Mouse (Mus musculus): ENCODE results near the gene Scaf11. TPM values are rescaled to one million over a fixed set of nuclear protein-coding genes. Genes with fewer than 3 reads are reported as not detected.

The Scaf11 gene
- polyA plus RNA-seq, 1 experiment: 26.9 TPM

DNA sequence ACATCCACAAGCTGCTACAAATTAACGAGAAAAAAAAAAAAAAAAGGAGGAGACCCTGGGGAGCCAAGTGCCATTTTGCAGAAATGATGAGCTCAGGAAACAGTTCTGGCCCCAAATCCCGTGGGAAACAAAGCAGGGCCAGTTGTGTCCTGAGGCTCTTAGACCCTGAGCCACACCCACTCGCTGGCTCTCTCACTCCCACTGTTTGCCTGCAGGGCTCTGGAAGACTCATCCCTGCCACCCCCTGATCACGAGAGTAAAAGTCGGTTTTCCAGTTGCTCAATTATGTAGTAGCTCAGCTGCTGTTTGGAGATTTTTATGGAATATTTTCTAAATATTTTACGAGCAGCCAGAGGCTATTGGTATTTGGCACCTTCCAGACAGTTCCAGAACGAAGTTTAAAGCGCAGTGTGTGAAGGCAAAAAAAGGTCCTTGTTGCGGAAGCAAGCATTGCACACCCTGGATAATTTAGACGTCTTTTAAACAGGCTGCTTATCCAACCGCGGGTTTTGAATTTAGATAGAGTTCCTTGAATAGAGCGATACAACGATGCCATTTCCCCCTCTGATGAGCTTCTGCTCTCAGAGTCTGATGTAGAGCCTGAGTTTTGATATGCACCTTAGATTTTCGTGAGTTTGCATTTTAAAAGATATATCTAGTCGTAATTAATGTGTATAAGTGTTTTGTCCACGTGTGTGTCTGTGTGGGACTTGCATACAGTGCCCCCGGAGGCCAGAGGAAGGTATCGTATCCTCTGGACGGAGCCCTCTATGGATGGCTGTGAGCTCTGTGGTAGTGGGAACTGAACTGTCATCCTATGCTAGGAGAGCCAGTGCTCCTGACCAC, 28.5 kb upstream of the Scaf11 start:
- H3K4me3 ChIP-seq (ENCODE audit: insufficient read depth, low read length): no peak overlapping the region
- TF ChIP-seq CTCF (IDR thresholded peaks at IDR 0.05; ENCODE audit: extremely low read depth, insufficient read depth, low read length) (peak; percentile 31; the same call in 1 of the 2 replicates), POLR2A (IDR thresholded peaks at IDR 0.05; ENCODE audit: extremely low read depth, insufficient read depth, low read length) (no peak)
- H3K4me1 ChIP-seq (ENCODE audit: control insufficient read depth, insufficient read depth, low read length): peaks cover 2% of the 10 kb centered on the region; the same call in 1 of the 2 replicates
- no peak overlapping the region for H3K27ac ChIP-seq (ENCODE audit: insufficient read depth, low read length)

DNA sequence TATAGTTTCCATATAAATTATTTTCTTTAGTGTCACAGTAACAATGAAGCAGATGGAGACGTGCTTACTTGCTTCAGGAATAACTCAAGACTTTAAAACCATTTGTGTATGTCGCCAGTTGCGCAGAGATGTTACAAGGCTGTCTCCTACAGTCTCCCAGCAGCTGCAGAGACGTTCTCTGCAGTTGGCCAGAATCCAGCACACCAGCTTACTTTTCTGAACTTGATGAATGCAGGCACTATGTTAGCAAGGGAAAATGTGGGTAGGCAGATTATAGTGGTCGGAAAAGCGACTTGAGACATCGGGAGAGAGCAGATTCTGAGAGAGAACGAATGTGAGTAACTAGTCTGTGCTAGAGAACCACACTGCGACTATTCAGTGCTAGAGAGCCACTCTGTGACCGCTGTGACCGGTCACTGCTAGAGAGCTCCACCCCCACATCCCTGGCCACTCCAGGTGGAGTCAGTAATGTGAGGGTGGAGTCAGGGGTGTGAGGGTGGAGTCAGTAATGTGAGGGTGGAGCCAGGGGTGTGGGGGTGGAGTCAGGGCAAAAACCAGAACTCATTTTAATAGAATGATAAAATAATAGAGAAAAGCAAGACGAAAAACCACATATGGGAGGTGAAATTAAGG, 26.5 kb upstream of the Scaf11 start:
- Histone ChIP-seq H3K27ac (ENCODE audit: insufficient read depth, low read length) (no peak overlapping the region), H3K4me3 (ENCODE audit: insufficient read depth, low read length) (no peak overlapping the region), H3K4me1 (ENCODE audit: control insufficient read depth, insufficient read depth, low read length) (peaks cover 2% of the 10 kb centered on the region; the same call in 1 of the 2 replicates)
- TF ChIP-seq CTCF (IDR thresholded peaks at IDR 0.05; ENCODE audit: extremely low read depth, insufficient read depth, low read length): no peak
- TF ChIP-seq POLR2A (IDR thresholded peaks at IDR 0.05; ENCODE audit: extremely low read depth, insufficient read depth, low read length): no peak

DNA sequence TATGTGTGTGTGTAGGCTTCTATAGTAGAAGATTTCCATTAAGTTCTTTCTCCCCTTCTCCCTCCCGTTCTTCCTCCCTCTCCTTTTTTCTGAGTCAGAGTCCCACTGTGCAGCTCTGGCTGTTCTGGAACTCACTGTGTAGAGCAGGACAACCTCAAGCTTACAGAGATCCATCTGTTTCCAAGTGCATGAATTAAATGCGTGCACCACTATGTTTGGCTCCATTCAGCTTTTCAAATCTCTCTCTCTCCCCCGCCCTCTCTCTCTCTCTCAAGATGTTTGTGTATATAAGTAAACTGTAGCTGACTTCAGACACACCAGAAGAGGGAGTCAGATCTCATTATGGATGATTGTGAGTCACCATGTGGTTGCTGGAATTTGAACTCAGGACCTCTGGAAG, 20.2 kb upstream of the Scaf11 start:
- TF ChIP-seq POLR2A (IDR thresholded peaks at IDR 0.05; ENCODE audit: extremely low read depth, insufficient read depth, low read length) (no peak), CTCF (IDR thresholded peaks at IDR 0.05; ENCODE audit: extremely low read depth, insufficient read depth, low read length) (no peak)
- no peak overlapping the region for H3K4me3 ChIP-seq (ENCODE audit: insufficient read depth, low read length)

DNA sequence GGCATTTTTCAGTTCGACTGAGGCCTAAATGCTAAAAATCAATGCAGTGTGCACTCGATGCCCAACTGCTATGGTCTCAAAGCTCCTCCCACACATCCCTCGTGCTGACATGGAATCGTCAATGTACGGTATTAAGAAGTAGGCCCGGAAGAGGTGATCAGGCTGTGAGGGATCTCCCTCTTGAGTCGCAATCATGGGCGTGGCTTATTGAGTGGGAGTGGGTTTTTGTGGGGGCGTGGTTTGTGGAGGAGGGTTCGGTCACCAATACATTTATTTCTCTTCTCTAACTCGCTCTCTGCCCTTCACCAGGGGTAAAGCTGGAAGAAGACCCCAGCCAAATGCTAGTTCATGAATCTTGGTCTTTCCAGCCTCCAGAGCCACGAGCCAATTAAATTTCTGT, 17.4 kb upstream of the Scaf11 start:
- no peak for TF ChIP-seq POLR2A (IDR thresholded peaks at IDR 0.05; ENCODE audit: extremely low read depth, insufficient read depth, low read length)
- no peaks in the 10 kb centered on the region for H3K4me1 ChIP-seq (ENCODE audit: control insufficient read depth, insufficient read depth, low read length)
- H3K4me3 ChIP-seq (ENCODE audit: insufficient read depth, low read length): no peak overlapping the region
- no peak overlapping the region for H3K27ac ChIP-seq (ENCODE audit: insufficient read depth, low read length)

More for the DNA sequence above, 20.2 kb upstream of the Scaf11 start:
- Histone ChIP-seq H3K4me1 (ENCODE audit: control insufficient read depth, insufficient read depth, low read length) (no peaks in the 10 kb centered on the region), H3K27ac (ENCODE audit: insufficient read depth, low read length) (no peak overlapping the region)

DNA sequence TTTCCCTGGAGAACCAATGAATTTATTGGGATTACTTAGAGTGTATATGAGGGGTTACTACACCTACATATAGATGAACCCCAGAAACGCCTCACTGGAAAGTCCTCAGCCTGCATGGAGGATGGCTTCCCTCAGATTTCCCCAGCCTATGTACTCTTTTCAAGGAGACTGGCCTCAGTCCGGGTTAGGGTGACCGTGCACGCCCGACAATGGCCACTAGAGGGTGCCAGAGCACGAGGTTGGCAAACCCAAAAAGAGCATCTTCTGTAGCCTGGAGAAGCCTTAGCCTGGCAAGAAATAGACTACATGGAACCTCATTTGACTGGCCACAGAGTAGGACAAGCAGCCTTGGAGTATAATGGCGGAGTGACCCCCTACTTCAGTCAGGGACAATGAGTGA, 15.7 kb upstream of the Scaf11 start:
- Histone ChIP-seq H3K4me3 (ENCODE audit: insufficient read depth, low read length) (no peak overlapping the region), H3K4me1 (ENCODE audit: control insufficient read depth, insufficient read depth, low read length) (no peaks in the 10 kb centered on the region), H3K27ac (ENCODE audit: insufficient read depth, low read length) (no peak overlapping the region)
- TF ChIP-seq POLR2A (IDR thresholded peaks at IDR 0.05; ENCODE audit: extremely low read depth, insufficient read depth, low read length): no peak
- peak; percentile 88 for TF ChIP-seq CTCF (IDR thresholded peaks at IDR 0.05; ENCODE audit: extremely low read depth, insufficient read depth, low read length)

DNA sequence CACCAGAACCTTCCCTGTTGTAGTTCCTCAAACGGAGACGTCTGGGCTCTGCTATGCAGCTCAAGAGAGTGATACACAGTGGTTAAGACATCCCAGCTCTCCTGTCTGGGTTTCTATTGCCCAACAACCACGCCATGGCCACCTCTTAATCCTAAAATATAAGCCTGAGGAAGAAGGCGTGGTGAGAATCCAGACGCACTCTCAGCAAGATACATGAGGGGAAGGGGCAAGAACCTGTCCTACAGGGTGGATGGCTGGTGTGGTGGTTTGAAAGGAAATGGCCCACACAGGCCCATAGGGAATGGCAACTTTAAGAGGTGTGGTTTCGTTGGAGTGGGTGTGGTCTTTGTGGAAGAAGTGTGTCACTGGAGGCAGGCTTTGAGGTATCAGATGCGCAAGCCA, 14.9 kb upstream of the Scaf11 start:
- TF ChIP-seq CTCF (IDR thresholded peaks at IDR 0.05; ENCODE audit: extremely low read depth, insufficient read depth, low read length): no peak
- Histone ChIP-seq H3K4me1 (ENCODE audit: control insufficient read depth, insufficient read depth, low read length) (no peaks in the 10 kb centered on the region), H3K4me3 (ENCODE audit: insufficient read depth, low read length) (no peak overlapping the region), H3K27ac (ENCODE audit: insufficient read depth, low read length) (no peak overlapping the region)

GRCm38 (mm10) chr15:96474325-96474955, 13.8 kb upstream of the Scaf11 start:
- no peaks in the 10 kb centered on the region for H3K4me1 ChIP-seq (ENCODE audit: control insufficient read depth, insufficient read depth, low read length)
- no peak overlapping the region for H3K4me3 ChIP-seq (ENCODE audit: insufficient read depth, low read length)
- no peak overlapping the region for H3K27ac ChIP-seq (ENCODE audit: insufficient read depth, low read length)
- TF ChIP-seq POLR2A (IDR thresholded peaks at IDR 0.05; ENCODE audit: extremely low read depth, insufficient read depth, low read length) (no peak), CTCF (IDR thresholded peaks at IDR 0.05; ENCODE audit: extremely low read depth, insufficient read depth, low read length) (no peak)

GRCm38 (mm10) chr15:96473920-96474319, 13.3 kb upstream of the Scaf11 start:
- no peak overlapping the region for H3K4me3 ChIP-seq (ENCODE audit: insufficient read depth, low read length)
- no peak overlapping the region for H3K27ac ChIP-seq (ENCODE audit: insufficient read depth, low read length)
- no peaks in the 10 kb centered on the region for H3K4me1 ChIP-seq (ENCODE audit: control insufficient read depth, insufficient read depth, low read length)
- TF ChIP-seq POLR2A (IDR thresholded peaks at IDR 0.05; ENCODE audit: extremely low read depth, insufficient read depth, low read length): no peak
- no peak for TF ChIP-seq CTCF (IDR thresholded peaks at IDR 0.05; ENCODE audit: extremely low read depth, insufficient read depth, low read length)

GRCm38 (mm10) chr15:96468316-96468715, 7.7 kb upstream of the Scaf11 start:
- H3K27ac ChIP-seq (ENCODE audit: insufficient read depth, low read length): no peak overlapping the region
- H3K4me3 ChIP-seq (ENCODE audit: insufficient read depth, low read length): no peak overlapping the region
- TF ChIP-seq POLR2A (IDR thresholded peaks at IDR 0.05; ENCODE audit: extremely low read depth, insufficient read depth, low read length) (no peak), CTCF (IDR thresholded peaks at IDR 0.05; ENCODE audit: extremely low read depth, insufficient read depth, low read length) (no peak)
- H3K4me1 ChIP-seq (ENCODE audit: control insufficient read depth, insufficient read depth, low read length): no peaks in the 10 kb centered on the region
